Mouse (Mus musculus) adrenal gland, adult 18-20 months (tissue): Measurements from ENCODE around the gene Klk15. TPM values are rescaled to one million over a fixed set of nuclear protein-coding genes. Genes with fewer than 3 reads are reported as not detected.
A peak's percentile ranks its signal among the peaks of the same experiment; 100 is the strongest.
"Not testable (repeated sequence)": the region's sequence is repeated elsewhere in the genome, so short reads cannot be mapped to it uniquely, and the experiment has no call there.

ENCODE experiments used
- DNase-seq, 2 experiments: peaks; one replicate each; pipeline ENCODE4 v3.0.0; 2021 to 2022; ENCODE audit warnings: low spot score in 2 of 2
- long read RNA-seq, 2 experiments: library from polyadenylated mRNA; stranded (forward); transcript quantifications; one replicate each; pipeline ENCODE4 v2.0.0; 2021
- total RNA-seq, 2 experiments: library from RNA; stranded (reverse); gene quantifications; 1 replicate in 1 of 2; 2 replicates in 1 of 2; pipeline ENCODE4 v1.2.3; 2021

Gene Klk15
- total RNA-seq = not detected
- long read RNA-seq, experiment 1 = 0 reads
- long read RNA-seq, experiment 2 = 0 reads

DNA sequence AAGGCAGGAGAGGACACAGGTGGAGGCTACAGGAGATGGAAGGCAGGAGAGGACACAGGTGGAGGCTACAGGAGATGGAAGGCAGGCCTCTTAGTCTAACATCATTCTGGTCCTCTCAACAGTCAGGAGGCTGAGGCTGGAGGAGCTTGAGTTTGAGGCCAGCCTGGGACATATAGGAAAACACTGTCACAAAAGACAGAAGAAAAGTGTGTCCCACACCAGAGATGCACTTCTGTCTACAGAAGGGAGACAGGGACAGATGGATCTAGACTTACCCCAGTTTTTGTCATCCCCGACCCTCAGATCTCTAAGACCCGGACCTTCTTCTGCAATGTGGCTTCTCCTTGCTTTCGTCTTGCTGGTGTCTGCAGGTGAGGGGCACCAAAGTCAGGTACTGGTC, at the start of gene Klk15:
Gene Klk15, plus strand, starts transcription at position 301 of the 400 bp plus-strand sequence.
- DNase-seq = no peak

DNA sequence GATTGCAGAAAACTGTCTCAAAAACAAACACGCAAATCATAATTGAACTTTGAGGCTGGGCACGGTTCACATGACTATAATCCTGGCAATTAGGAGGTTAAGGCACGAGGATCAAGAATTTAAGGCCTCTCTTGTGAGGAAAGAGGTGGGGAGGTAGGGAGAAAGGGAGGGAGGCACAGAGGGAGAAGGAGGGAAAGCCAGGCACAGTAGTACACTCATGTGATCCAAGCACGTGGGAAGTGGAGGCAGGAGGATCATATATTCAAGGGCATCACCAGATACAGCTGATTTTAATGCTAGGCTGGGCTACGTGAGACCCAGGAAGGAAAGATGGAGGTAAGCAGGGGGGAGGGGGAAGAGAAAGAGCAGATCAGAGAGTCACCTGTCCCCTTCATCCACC, 42.2 kb upstream of the Klk15 start:
- DNase-seq = no peak

DNA sequence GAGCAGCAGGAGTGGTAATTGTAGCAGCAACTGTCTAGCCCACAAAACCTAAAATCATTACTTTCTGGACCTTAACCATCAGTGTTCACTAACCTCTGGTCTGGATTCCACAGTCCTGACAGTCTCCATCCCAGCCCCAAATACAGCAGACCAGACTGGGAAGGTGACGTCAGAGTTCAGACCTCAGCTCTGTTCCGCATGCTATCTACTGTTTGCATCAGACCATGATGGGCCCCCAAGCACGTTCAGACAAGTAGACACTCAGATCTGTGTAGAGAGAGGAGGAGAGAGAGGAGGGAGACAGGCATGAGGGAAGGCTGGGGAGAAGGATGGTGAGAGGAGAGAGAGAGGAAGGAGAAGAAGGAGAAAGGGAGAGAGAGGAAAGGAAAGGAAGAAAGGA, 41.8 kb upstream of the Klk15 start:
- no peak for DNase-seq

DNA sequence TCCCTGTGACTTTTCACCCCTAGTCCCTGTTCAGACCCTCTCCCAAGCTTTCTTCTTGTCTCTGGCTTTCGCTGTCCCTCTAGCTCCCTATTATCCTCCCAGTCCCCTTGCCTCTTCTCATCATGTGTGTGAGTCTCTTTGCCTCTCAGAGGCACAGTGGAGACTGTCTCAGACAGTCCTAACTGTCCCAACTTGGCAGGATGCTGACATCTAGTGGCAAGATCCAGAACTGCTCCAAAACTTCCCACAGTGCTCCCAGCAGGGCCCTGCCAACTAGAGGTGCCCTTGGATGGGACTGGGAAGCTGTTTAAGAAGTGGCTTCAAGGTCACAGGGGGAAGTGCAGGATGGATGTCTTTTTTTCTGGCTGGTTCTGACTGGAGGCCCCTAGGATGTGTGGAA, 38.7 kb upstream of the Klk15 start:
- DNase-seq = peak; percentile 84 to 86

DNA sequence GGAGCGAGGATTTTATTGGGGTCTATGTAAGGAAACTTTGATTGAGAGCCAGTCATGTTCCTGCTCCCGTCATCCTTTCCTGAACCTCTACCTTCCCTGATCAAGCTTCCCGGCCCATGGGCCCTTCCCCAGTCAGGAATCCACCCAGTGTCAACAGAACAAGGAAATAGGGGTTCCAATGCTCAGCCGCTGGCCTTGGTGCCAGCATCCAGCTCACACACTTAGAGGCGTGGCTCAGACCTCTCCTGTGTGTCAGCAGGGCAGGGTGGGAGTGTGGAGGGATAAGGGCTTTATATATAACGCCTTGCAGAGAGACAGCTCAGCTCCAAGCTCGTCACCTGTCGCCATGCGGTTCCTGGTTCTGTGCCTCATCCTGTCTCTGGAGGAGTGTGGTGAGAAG, 18.7 kb upstream of the Klk15 start:
- DNase-seq = no peak

DNA sequence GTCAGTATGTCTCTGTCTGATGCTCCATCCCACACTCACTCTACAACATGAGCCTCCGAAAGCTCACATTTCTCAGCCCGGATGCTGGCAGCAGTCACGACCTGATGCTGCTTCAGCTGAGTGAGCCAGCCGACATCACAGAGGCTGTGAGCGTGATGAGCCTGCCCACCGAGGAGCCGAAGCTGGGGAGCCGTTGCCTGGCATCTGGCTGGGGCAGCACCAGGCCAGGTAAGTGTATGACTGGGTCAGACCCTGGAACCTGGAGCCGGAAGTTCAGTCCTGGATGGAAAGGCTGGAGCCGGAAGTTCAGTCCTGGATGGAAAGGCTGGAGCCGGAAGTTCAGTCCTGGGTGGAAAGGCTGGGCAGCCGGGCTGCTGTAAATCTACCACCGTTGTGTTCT, 15.1 kb upstream of the Klk15 start:
- DNase-seq = no peak

DNA sequence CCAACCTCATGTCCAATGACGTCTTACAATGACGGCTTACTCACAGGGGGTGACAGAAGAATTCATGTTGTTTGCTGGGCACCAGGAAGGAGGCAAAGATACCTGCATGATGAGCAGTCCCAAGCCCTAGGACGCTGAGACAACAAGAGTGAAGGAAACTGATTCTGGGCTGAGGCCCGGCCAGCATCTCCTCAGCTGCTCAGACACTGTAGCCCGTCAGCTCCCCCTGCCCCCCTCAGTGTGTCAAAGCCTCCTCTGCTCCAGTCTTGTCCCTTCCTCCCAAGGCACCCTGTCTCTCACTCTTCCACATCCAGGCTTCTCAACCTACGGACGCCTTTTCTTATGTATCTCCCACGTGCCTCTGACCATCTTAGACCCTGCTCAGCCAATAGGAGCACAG, 14.7 kb upstream of the Klk15 start:
- no peak for DNase-seq

DNA sequence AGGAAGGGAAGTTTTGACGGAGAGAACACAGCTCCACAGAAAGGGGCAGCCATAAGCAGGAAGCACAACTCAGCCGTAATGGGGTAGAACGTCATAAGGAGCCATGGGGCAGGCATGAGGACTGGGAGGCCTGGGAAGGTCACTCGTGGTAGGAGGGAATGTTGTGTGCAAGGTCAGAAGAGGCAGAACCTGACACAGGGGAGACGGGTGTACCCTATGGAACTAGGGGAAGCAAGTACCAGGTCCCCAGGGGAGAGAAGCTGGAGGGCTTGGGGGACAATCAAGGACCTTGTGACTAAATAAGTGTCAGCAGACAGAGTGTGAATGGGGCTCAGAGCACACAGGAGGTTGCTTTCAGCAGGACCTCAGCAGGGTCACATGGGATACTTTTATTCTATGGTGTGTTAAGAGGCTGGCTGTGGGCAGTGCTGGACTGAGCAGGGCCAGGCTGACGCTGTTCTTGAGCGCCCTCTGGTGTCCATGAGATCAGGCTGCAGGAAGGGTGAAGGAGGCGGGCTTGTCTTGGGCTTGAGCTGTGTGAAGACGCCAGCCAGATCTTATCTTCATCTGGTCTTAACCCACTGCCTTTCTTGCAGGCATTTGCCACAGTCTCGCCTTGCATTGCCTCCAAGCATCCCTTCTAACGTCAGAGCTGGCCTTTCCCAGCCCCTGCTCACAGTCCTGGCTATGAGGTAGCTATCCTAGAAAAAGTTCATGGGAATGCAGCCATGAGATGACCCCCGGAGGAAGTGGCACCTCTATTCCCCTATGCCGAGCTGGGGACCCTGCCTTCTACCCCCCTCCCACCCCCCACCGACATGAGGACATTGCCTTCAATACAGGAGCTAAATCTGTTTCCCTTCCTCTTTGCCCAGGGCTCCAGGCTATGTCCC, 13.7 kb upstream of the Klk15 start:
- peak; percentile 63 to 65 for DNase-seq

DNA sequence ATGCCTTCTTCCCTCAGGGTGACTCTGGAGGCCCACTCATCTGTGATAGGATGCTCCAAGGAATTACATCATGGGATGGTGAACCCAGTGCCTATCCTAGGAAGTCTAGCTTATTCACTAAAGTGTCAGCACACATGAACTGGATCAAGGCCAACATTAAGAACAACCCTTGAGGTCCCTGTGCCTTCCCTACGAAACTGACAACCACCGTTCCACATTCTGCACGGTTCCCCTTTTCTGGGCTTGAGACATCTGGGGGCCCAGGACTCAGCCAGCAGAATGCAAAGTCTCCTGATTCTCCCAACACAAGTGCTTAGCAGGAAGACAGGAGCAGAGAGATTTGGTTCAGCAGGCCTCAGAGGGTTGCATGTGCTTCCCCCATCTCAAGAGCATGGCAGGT, 13.0 kb upstream of the Klk15 start:
- DNase-seq = no peak

DNA sequence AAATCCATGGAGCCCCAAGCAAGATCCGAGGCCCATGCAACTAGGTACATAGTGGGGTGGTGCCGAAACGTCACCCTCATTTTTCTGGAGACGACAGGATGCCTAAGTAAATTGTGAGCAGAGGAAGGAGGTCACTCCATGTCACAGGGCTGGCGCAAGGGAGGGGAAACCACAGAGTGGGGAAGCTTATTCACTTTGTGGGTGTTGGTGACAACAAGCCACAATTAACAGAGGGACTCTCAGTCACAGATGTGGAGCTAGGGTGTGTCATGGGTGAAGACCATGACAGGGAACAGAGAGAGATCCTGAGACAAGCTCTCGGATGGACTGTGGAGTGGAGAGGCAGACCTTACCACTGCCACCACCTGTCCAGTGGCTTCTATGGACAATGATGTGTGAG, 12.5 kb upstream of the Klk15 start:
- DNase-seq = no peak

DNA sequence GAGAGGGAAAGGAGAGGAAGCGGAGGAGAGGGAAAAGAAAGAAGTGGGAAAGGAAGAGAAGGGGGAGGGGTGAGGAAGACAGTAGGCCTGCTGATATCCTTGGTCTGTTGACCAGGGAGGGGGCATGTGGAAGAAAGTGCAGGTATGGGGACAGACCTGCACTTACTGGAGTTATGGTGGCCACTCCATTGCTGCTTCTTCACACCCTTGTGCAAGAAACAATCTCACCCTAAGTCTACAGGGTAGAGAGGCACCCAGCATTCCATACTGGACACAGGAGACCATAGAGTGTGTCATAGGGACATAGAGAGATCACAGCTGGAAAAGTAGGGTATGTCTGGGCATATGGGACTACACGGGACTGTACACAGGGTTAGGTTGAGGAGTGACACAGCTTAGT, 11.6 kb upstream of the Klk15 start:
- no peak for DNase-seq

DNA sequence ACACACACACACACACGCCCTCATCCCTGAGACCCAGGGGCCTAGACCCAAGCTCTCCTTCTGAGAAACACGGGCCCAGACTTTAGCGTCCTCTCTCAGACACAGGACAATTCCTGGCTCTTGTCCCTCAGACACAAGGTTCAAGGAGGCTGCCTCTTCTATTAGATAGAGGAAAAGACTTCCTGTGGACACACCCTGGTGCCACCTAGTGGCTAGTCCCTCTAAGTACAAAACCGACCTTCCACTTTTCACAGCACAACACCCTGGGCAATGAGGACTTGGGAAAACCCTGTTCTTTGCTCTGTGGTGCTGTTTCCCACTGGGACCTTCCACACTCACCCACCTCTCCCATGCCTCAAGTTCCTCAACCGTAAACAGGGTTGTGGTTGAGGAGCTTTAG, 7.6 kb upstream of the Klk15 start:
- DNase-seq = no peak

DNA sequence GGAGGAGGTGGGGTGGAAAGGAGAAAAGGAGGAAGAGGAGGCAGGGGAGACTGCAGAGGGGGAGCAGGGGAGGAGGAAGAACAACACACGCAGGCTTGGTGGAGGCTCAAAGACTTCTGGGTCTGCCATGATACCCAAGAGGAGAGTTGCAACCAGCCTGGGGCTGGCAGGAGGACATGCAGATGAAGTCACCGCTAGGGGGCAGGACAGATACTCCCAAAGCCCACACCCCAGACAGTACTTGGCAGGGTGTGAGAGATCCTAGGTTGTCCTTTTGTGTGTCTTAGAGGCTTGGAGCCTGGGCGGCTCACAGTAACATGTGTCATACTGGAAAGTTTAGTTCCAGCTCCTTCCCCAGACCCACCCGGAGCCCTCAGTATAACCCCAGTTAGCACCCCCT, 5.0 kb upstream of the Klk15 start:
- DNase-seq = peak in 1 of 2 experiments; percentile 6

DNA sequence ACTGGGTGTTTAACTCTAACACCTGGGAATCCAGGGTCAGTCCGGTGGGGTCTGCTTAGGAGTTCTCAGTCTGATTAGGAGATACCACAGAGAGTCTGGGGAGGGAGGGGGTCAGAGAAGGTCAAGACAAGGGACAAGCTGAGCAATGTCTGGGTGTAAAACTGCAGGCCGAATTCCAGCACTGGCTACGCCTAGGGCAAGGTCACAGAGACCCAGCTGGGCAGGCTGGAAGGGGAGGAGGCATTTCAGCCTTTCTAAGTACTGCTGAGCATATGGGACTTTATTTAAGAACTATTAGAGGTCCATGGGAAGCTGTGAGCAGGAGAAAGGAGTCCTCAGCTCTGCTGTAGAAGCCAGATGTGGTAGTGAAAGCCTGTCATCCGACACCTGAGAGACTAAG, 1.2 kb upstream of the Klk15 start:
- no peak for DNase-seq

DNA sequence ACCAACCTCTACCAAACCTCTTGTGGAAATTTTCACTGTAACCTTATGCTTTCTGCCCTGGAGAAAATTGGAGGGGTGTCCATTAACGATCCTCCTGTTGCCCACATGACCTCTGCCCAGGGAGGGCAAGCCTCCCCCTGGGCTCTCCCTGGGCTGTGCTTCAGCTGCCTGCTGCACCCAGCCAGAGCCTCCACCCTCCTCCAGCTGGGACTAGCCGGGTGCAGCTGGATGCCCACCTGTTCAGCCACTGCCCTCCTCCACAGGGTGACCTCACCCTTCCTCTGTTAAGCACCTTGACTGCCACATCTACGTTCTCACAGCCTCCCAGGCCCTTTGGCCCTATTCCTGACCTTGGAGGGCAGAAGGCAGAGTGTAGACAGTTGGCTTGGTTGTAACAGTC, 1.2 kb downstream of the Klk15 start:
- no peak for DNase-seq

DNA sequence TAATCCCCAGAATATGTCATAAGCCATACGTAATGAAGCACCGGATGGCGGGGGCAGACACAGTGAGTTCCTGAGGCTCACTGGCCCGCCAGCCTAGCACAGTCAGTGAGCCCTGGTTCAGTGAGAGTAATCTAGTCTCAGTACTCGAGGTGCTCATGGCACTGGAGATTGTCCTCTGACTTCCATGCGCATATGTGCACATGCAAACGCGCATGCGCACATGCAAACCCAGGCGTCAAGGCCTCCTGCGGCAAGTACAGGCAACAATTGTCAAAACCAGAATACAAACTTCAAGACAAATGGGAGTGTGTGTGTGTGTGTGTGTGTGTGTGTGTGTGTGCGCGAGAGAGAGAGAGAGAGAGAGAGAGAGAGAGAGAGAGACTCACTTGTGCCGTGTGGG, 3.0 kb downstream of the Klk15 start:
- no peak for DNase-seq

DNA sequence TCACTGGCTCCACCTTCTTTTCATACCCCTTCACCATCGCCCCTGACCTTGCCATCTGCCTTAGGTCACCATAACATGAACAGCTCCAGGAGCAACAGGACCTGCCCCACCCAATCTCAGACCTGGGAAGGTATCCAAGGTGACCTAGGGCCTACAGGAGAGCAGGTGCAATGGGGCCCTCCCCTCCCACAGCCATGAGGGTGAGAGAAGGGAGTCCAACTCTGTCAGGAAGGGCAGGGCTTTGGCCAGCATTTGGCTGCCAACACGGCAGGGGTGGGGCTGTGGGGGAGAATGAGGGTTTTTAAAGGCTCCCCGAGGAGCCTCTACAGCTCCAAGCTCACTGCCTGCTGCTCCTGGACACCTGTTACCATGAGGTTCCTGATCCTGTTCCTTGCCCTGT, 8.8 kb downstream of the Klk15 start:
- DNase-seq = not testable (repeated sequence)

DNA sequence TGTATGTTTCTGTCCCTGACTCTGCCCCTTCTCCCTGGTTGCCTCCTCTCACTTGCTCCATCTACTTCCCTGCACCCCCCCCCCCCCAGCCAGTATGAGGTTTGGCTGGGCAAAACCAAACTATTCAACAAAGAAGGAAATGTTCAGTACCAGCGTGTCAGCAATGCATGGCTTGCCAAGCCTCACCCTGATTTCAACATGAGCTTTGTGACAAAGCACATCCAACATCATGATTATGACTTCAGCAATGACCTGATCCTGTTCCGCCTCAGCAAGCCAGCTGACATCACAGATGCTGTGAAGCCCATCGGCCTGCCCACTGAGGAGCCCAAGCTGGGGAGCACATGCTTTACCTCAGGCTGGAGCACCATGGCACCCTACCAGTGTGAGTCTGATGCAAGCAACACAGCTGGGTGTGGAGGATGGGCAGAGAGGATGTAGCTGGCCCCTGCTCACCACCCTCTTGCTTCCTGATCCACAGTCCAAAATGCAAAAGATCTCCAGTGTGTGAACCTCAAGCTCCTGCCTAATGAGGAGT, 11.3 kb downstream of the Klk15 start:
- DNase-seq = no peak

DNA sequence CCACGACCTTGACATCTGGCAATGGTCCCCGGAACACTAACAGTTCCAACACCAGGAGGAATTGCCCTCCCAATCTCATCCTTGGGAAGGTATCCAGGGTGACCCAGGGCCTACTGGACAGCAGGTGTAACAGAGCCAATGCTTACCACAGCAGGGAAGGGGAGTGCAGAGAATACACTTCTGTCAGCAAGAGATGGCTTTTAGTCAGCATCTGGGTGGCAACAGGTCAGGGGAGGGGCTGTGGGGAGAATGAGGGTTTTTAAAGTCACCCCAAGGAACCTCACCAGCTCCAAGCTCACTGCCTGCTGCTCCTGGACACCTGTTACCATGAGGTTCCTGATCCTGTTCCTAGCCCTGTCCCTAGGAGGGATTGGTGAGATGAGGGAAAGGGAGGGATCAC, 16.8 kb downstream of the Klk15 start, which contains the start of gene Klk1b8:
Gene Klk1b8, plus strand, starts transcription at position 301 of the 400 bp plus-strand sequence.
- DNase-seq = no peak

DNA sequence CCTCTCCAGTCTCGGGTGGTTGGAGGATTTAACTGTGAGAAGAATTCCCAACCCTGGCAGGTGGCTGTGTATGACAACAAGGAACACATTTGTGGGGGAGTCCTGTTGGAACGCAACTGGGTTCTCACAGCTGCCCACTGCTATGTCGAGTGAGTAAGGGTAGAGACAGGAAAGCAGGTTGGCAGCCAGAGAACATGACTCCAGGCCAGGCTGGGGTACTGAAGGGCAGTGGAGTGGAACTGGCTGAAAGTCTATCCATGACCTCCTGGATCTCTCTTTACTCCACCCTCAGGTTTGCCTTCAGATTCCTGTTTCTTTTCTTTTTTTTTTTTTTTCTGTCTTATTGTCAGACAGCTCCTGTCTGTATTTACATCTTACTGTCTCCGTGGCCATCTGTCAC, 19.2 kb downstream of the Klk15 start:
- DNase-seq = no peak

DNA sequence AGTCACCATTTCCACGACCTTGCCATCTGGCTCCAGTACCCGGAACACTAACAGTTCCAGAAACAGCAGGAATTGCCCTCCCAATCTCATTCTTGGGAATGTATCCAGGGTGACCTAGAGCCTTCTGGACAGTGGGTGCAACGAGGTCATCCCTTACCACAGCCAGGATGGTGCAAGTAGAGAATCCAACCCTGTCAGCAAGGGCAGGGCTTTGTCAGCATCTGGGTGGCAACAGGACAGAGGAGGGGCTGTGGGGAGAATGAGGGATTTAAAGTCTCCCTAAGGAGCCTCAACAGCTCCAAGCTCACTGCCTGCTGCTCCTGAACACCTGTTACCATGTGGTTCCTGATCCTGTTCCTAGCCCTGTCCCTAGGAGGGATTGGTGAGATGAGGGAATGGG, 32.9 kb downstream of the Klk15 start, which contains the start of gene Klk1b1:
Gene Klk1b1, plus strand, starts transcription at position 301 of the 400 bp plus-strand sequence.
- no peak for DNase-seq

DNA sequence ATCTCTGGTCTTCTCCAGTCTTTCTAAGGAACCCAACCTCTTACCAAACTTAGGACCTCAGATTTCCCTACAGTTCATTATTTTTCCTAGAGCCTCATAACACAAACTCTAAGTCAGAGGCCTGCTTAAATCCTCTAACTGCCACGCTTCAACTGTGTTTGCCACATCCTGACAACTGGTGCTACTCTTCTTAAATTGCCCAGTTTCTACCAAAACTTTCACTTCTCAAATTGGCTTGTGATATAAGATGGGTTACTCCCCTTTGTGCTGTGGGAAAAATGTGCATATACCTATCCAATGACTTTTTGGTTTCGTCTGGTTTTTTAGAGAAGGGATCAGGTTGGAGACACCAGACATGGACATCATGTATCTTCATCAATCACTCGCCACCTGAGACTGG, 33.5 kb downstream of the Klk15 start:
- DNase-seq = no peak

DNA sequence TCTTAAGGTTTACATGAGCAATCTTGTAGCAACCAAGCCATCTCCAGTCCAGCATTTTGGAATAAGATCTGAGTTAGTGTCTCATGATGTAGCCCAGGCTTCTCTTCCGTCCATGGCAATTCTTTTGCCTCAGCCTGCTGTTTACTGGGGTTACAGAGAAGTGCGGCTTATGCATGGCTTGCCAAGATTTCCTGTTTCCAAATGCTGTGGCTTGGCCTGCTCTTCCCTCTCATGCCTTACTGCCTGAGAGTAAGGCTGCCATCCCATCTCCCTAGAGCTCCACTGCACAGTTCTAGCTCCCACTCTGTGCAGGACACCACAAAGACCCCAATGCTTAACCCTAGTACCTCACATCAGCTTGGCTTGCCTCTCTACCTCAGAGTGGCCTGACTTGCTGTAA, 34.1 kb downstream of the Klk15 start:
- DNase-seq = no peak
